Mouse (Mus musculus) kidney, adult 2 months (tissue): ENCODE results near the gene Gm3591.
"Not testable (repeated sequence)": the region's sequence is repeated elsewhere in the genome, so short reads cannot be mapped to it uniquely, and the experiment has no call there.

Experiments
- CTCF ChIP-seq: fragments of 200-500 bp; conservative IDR thresholded peaks from 2 replicates; pipeline ENCODE4 v1.5.1; 2011; ENCODE audit warnings: low read depth, mild to moderate bottlenecking, control low read depth, low read length, moderate library complexity, mixed read lengths; ENCODE audit not compliant: insufficient read depth, insufficient read length
- POLR2A ChIP-seq: fragments of 200-500 bp; IDR thresholded peaks from one replicate; pipeline ENCODE4 v1.6.1; 2011; ENCODE audit warnings: low read depth, low read length, control low read depth

DNA sequence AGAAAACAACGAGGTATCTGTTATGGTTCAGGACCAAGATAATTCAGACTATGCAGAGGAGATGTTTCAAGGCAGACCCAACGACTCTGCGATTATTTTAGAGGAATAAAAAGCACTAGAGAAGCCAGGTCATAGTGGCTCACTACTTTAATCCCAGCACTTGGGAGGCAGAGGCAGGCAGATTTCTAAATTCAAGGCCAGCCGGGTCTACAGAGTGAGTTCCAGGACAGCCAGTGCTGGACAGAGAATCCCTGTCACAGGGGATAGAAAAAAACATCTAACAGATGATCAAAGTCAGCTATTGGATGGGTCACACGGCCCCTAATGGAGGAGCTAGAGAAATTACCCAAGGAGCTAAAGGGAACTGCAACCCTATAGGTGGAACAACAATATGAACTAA, 27.9 kb upstream of the Gm3591 start:
- not testable (repeated sequence) for TF ChIP-seq CTCF, POLR2A
